Comparison of ENCODE assay signal across 12 mouse cellular contexts in genomic region chr1:158465286-158465685, GRCm38 (mm10).
"Had no signal": no experiment of that assay in that cellular context is flagged by ENCODE, and none has a peak within 500 bp of the region (broad histone marks: within the 10 kb centered on the region; RNA-seq: fewer than 3 reads in every experiment).

No protein-coding gene starts in this region.

- H3K27ac ChIP-seq: limb, embryonic 12.5 days; liver, embryonic 13.5 days; lung, embryonic 15.5 days; macrophage; stomach, embryonic 15.5 days had no signal

- H3K4me3 ChIP-seq: limb, embryonic 12.5 days; liver, embryonic 13.5 days; lung, embryonic 15.5 days; megakaryocyte, embryonic 14.5 days; stomach, embryonic 15.5 days had no signal

- DNase-seq: kidney, postnatal 10 days; kidney, postnatal 4 days; liver; liver, embryonic 13.5 days; liver, postnatal 0 days; lung, postnatal 14 days; thymus, postnatal 36 days had no signal
